8 mouse cellular contexts compared by ENCODE assay signal in genomic region chr6:38550250-38551061, GRCm38 (mm10). TPM values are rescaled to one million over a fixed set of nuclear protein-coding genes. Genes with fewer than 3 reads are reported as not detected.
DNase-seq lines count a peak whose midpoint lies in the region; ATAC-seq and TF ChIP-seq lines count a peak whose summit lies in the region.

No protein-coding gene starts in this region.

- H3K4me2 ChIP-seq in forebrain, embryonic 11.5 days (ENCODE audit: low read depth, low read length, severe bottlenecking): peak overlapping the region; percentile 75
- H3K4me2 ChIP-seq in limb, embryonic 14.5 days (replicated peaks; ENCODE audit: low read depth, low read length, severe bottlenecking): peak overlapping the region; percentile 63
- H3K4me2 ChIP-seq in midbrain, embryonic 13.5 days (replicated peaks): peak overlapping the region; percentile 76

- peak; percentile 73 to 77 for DNase-seq in right cerebral cortex, postnatal 10 days (ENCODE audit: low spot score in 2 of 2)
- no peak for DNase-seq in right cerebral cortex, adult 18-20 months
- peak; percentile 82 for DNase-seq in adrenal gland, postnatal 10 days
- DNase-seq in forebrain, embryonic 11.5 days (ENCODE audit: low spot score): no peak
- peak; percentile 72 for DNase-seq in heart, postnatal 25 days (ENCODE audit: low spot score)
- peak; percentile 68 for DNase-seq in limb, embryonic 14.5 days (ENCODE audit: low spot score)
- no peak for DNase-seq in right cerebral cortex, postnatal 25 days

- H3K27ac ChIP-seq in forebrain, embryonic 11.5 days (ENCODE audit: low read depth, low read length): peak overlapping the region; percentile 97
- peak overlapping the region; percentile 100 for H3K27ac ChIP-seq in limb, embryonic 14.5 days (replicated peaks; ENCODE audit: low read depth, low read length)
- peak overlapping the region; percentile 99 for H3K27ac ChIP-seq in midbrain, embryonic 13.5 days

- 9% methylated on average over 28 of the region's 28 CpGs for WGBS in forebrain, embryonic 11.5 days
- WGBS in limb, embryonic 14.5 days: 7% methylated on average over 28 of the region's 28 CpGs
- WGBS in midbrain, embryonic 13.5 days: 5% methylated on average over 28 of the region's 28 CpGs

- H3K9me3 ChIP-seq in forebrain, embryonic 11.5 days (ENCODE audit: control insufficient read depth, low read length): no peaks in the 10 kb centered on the region
- no peaks in the 10 kb centered on the region for H3K9me3 ChIP-seq in limb, embryonic 14.5 days (ENCODE audit: control insufficient read depth, low read length)
- no peaks in the 10 kb centered on the region for H3K9me3 ChIP-seq in midbrain, embryonic 13.5 days

- ATAC-seq in forebrain, embryonic 11.5 days (replicated peaks; ENCODE audit: low FRiP score): peak; percentile 7
- ATAC-seq in limb, embryonic 14.5 days (ENCODE audit: low FRiP score, low read depth): peak; percentile 3; the same call in 1 of the 2 replicates
- peak; percentile 8; the same call in 1 of the 2 replicates for ATAC-seq in midbrain, embryonic 13.5 days

- no peaks in the 10 kb centered on the region for H3K36me3 ChIP-seq in forebrain, embryonic 11.5 days (ENCODE audit: control insufficient read depth, insufficient read depth, low read length)
- peaks cover 4% of the 10 kb centered on the region for H3K36me3 ChIP-seq in limb, embryonic 14.5 days (ENCODE audit: control insufficient read depth, insufficient read depth, low read length)
- 0 out of 2 replicates have a peak, but pooled peaks cover 3% of the 10 kb centered on the region for H3K36me3 ChIP-seq in midbrain, embryonic 13.5 days

- H3K27me3 ChIP-seq in forebrain, embryonic 11.5 days (ENCODE audit: control insufficient read depth, insufficient read depth, low read length): no peaks in the 10 kb centered on the region
- no peaks in the 10 kb centered on the region for H3K27me3 ChIP-seq in limb, embryonic 14.5 days (ENCODE audit: control insufficient read depth, insufficient read depth, low read length)
- no peaks in the 10 kb centered on the region for H3K27me3 ChIP-seq in midbrain, embryonic 13.5 days

- TF ChIP-seq POLR2A in limb, embryonic 14.5 days (IDR thresholded peaks at IDR 0.05; ENCODE audit: borderline replicate concordance, extremely low read depth, insufficient read depth, insufficient read length): no peak

- H3K9ac ChIP-seq in forebrain, embryonic 11.5 days (ENCODE audit: low read length): peak overlapping the region; percentile 86
- peak overlapping the region; percentile 97 for H3K9ac ChIP-seq in limb, embryonic 14.5 days (ENCODE audit: low read depth, low read length, severe bottlenecking)
- peak overlapping the region; percentile 86 for H3K9ac ChIP-seq in midbrain, embryonic 13.5 days (replicated peaks)

- peak overlapping the region; percentile 77 for H3K4me3 ChIP-seq in forebrain, embryonic 11.5 days (ENCODE audit: low read depth, low read length)
- H3K4me3 ChIP-seq in limb, embryonic 14.5 days (replicated peaks; ENCODE audit: low read length): peak overlapping the region; percentile 72
- peak overlapping the region; percentile 58 for H3K4me3 ChIP-seq in midbrain, embryonic 13.5 days (replicated peaks)

- intact Hi-C loops in heart, postnatal 25 days (cut with DNase I): loop anchor here (5.0 kb wide), 1 partner anchor 657 kb away; the partner anchor contains the start of gene Kdm7a

- no peaks in the 10 kb centered on the region; the same call in 1 of the 2 replicates for H3K4me1 ChIP-seq in forebrain, embryonic 11.5 days (replicated peaks; ENCODE audit: control insufficient read depth, insufficient read depth, low read length)
- H3K4me1 ChIP-seq in limb, embryonic 14.5 days (ENCODE audit: control insufficient read depth, insufficient read depth, low read length): peaks cover 10% of the 10 kb centered on the region
- peaks cover 25% of the 10 kb centered on the region for H3K4me1 ChIP-seq in midbrain, embryonic 13.5 days (replicated peaks)

RNA-seq across cellular contexts. Expression of gene Luc7l2, which starts 0.7 kb away (rescaled TPM):
- 100 to 1,000 TPM; 116 to 184 TPM for total RNA-seq in adrenal gland, postnatal 10 days (2021)
- polyA plus RNA-seq in forebrain, embryonic 11.5 days (2014; fragmentation: Nextera tagmentation; extraction: Ambion mirVana): 47.5 and 48.5 TPM in 2 replicates
- total RNA-seq in heart, postnatal 25 days (2021): 10 to 100 TPM; 91.0 to 98.8 TPM
- polyA plus RNA-seq in limb, embryonic 14.5 days (2012; rRNA removed): 160 and 214 TPM in 2 replicates
- 60.9 and 64.9 TPM in 2 replicates for polyA plus RNA-seq in limb, embryonic 14.5 days (2014; fragmentation: Nextera tagmentation; extraction: Ambion mirVana)
- 38.6 and 46.7 TPM in 2 replicates for polyA plus RNA-seq in midbrain, embryonic 13.5 days (2015; fragmentation: Nextera tagmentation; extraction: Ambion mirVana)

RNA-seq across cellular contexts. Expression of gene Fmc1, which starts 17.2 kb away (rescaled TPM):
- total RNA-seq in adrenal gland, postnatal 10 days (2021): 100 to 1,000 TPM; 204 to 233 TPM
- polyA plus RNA-seq in forebrain, embryonic 11.5 days (2014; fragmentation: Nextera tagmentation; extraction: Ambion mirVana): 107 and 110 TPM in 2 replicates
- total RNA-seq in heart, postnatal 25 days (2021): 100 to 1,000 TPM; 231 to 256 TPM
- polyA plus RNA-seq in limb, embryonic 14.5 days (2012; rRNA removed): 78.3 and 87.5 TPM in 2 replicates
- 92.0 and 102 TPM in 2 replicates for polyA plus RNA-seq in limb, embryonic 14.5 days (2014; fragmentation: Nextera tagmentation; extraction: Ambion mirVana)
- 168 and 175 TPM in 2 replicates for polyA plus RNA-seq in midbrain, embryonic 13.5 days (2015; fragmentation: Nextera tagmentation; extraction: Ambion mirVana)

Comparison
In these comparisons a context has a peak if more than half of its experiments do, and no peak if none do; other contexts are left out.
1. DNase-seq: peak in right cerebral cortex, postnatal 10 days (2 of 2), adrenal gland, postnatal 10 days (single experiment), heart, postnatal 25 days (single experiment) and limb, embryonic 14.5 days (single experiment); none in right cerebral cortex, adult 18-20 months (single experiment), forebrain, embryonic 11.5 days (single experiment) and right cerebral cortex, postnatal 25 days (single experiment).
2. Peak in every context shown above with its lines, with median percentiles within 50 percentile points of each other: ATAC-seq, H3K27ac ChIP-seq, H3K4me2 ChIP-seq, H3K4me3 ChIP-seq and H3K9ac ChIP-seq.